10 mouse cellular contexts compared by ENCODE assay signal in the genomic region with DNA sequence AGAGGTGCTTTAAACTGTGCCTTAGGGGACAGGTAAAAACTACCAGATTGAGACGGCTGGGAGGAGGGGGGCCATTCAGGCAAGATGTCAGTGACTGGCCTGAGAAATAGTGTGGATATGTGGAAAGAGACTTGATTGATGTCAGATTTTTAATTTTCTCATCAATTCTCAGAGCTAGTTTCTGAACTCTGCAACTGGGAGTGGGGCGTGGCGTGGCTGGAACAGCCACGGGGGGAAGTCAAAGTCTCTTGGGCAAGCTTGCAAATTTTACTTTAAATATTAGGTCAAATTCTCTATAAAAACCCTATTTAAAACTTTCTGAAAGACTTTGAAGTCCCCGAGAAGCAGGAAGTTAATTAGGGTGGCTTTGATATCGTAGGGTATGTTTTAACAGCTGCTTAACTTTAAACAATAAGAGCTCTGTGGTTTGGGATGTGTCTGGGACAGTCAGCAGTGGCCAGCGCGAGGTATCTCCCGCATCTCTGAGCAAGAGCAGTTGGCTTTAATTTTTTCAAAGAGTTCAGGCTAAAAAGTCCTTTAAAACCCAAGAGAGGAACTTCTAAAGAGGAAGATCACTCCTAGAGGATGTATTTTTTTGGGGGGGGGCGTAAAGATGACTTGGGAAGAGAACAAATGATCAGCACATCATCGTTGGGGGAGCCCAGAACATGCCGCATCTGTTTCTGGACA.
"Had no signal": no experiment of that assay in that cellular context is flagged by ENCODE, and none has a peak within 500 bp of the region (broad histone marks: within the 10 kb centered on the region; RNA-seq: fewer than 3 reads in every experiment).

No protein-coding gene starts in this region.

- H3K36me3 ChIP-seq: limb, embryonic 15.5 days; liver, embryonic 12.5 days; lung, embryonic 15.5 days; midbrain, embryonic 12.5 days; neural tube, embryonic 15.5 days had no signal

- H3K4me3 ChIP-seq: limb, embryonic 15.5 days; liver, embryonic 12.5 days; lung, embryonic 15.5 days; midbrain, embryonic 12.5 days; neural tube, embryonic 15.5 days had no signal

- H3K27me3 ChIP-seq: liver, embryonic 12.5 days; lung, embryonic 15.5 days; midbrain, embryonic 12.5 days; neural tube, embryonic 15.5 days had no signal

- DNase-seq: kidney, adult 11 months; left cerebral cortex, postnatal 4 days; thymus, postnatal 4 days had no signal

- H3K4me1 ChIP-seq: liver, embryonic 12.5 days had no signal

- ATAC-seq: liver, embryonic 12.5 days; midbrain, embryonic 16.5 days had no signal

- H3K9me3 ChIP-seq: limb, embryonic 15.5 days; liver, embryonic 12.5 days; lung, embryonic 15.5 days; midbrain, embryonic 12.5 days; neural tube, embryonic 15.5 days had no signal

- H3K4me2 ChIP-seq: limb, embryonic 15.5 days; liver, embryonic 12.5 days; lung, embryonic 15.5 days; midbrain, embryonic 12.5 days; neural tube, embryonic 15.5 days had no signal

- H3K9ac ChIP-seq: limb, embryonic 15.5 days; liver, embryonic 12.5 days; lung, embryonic 15.5 days; midbrain, embryonic 12.5 days; neural tube, embryonic 15.5 days had no signal

- H3K27ac ChIP-seq: limb, embryonic 15.5 days; liver, embryonic 12.5 days; lung, embryonic 15.5 days; midbrain, embryonic 12.5 days; neural tube, embryonic 15.5 days; stomach, postnatal 0 days had no signal
